ENCODE assay signal across 13 mouse cellular contexts in genomic region chr19:47248906-47249568, GRCm38 (mm10).
DNase-seq lines count a peak whose midpoint lies in the region; ATAC-seq and TF ChIP-seq lines count a peak whose summit lies in the region.
"Had no signal": no experiment of that assay in that cellular context is flagged by ENCODE, and none has a peak within 500 bp of the region (broad histone marks: within the 10 kb centered on the region; RNA-seq: fewer than 3 reads in every experiment).

No protein-coding gene starts in this region.

- 66% methylated on average over 16 of the region's 16 CpGs for WGBS in limb, embryonic 11.5 days
- 77% methylated on average over 16 of the region's 16 CpGs for WGBS in limb, embryonic 10.5 days
- WGBS in embryonic facial prominence, embryonic 14.5 days: 54% methylated on average over 15 of the region's 16 CpGs
- WGBS in kidney, adult 2 months: 67% methylated on average over 16 of the region's 16 CpGs

- H3K4me2 ChIP-seq in limb, embryonic 11.5 days (ENCODE audit: low read depth, severe bottlenecking): no peak overlapping the region
- no peak overlapping the region for H3K4me2 ChIP-seq in embryonic facial prominence, embryonic 14.5 days (ENCODE audit: low read depth, low read length)
- H3K4me2 ChIP-seq in myocyte (ENCODE audit: low read depth): peak overlapping the region; percentile 40

- peaks cover 22% of the 10 kb centered on the region for H3K27me3 ChIP-seq in limb, embryonic 11.5 days (ENCODE audit: control insufficient read depth, insufficient read depth, low read length)
- H3K27me3 ChIP-seq in limb, embryonic 10.5 days (ENCODE audit: low read depth, poor library complexity, severe bottlenecking): peaks cover 49% of the 10 kb centered on the region
- peaks cover 24% of the 10 kb centered on the region for H3K27me3 ChIP-seq in embryonic facial prominence, embryonic 14.5 days (replicated peaks; ENCODE audit: control insufficient read depth, insufficient read depth, low read length)
- no peaks in the 10 kb centered on the region for H3K27me3 ChIP-seq in kidney, adult 2 months (replicated peaks; ENCODE audit: control insufficient read depth, insufficient read depth, low read length)
- no peaks in the 10 kb centered on the region for H3K27me3 ChIP-seq in myocyte (ENCODE audit: control insufficient read depth, insufficient read depth, insufficient read length)

- no peak for TF ChIP-seq POLR2A in kidney, adult 2 months (IDR thresholded peaks at IDR 0.05; ENCODE audit: low read depth, low read length)
- no peak for TF ChIP-seq POLR2A in myocyte (IDR thresholded peaks at IDR 0.05; ENCODE audit: insufficient read length, low read depth)

- no peak overlapping the region for H3ac ChIP-seq in myocyte (ENCODE audit: control insufficient read depth, insufficient read length)

- DNase-seq in limb, embryonic 11.5 days (ENCODE audit: low spot score): peak; percentile 37
- DNase-seq in limb, embryonic 10.5 days (ENCODE audit: low spot score): no peak
- peak; percentile 71 for DNase-seq in embryonic facial prominence, embryonic 14.5 days (ENCODE audit: low spot score)
- peak; percentile 37 for DNase-seq in kidney, adult 2 months
- no peak for DNase-seq in thymus, postnatal 25 days
- DNase-seq: adrenal gland, adult 8-10 months; cerebellum, adult 9-10 months; lung, postnatal 14 days; thymus, postnatal 36 days had no signal

- no peak overlapping the region for H3K27ac ChIP-seq in limb, embryonic 11.5 days (replicated peaks; ENCODE audit: low read depth, low read length)
- H3K27ac ChIP-seq in limb, embryonic 10.5 days: no peak overlapping the region
- peak overlapping the region; percentile 39; the same call in 1 of the 2 replicates for H3K27ac ChIP-seq in embryonic facial prominence, embryonic 14.5 days (replicated peaks; ENCODE audit: low read depth, low read length)
- no peak overlapping the region for H3K27ac ChIP-seq in kidney, adult 2 months (ENCODE audit: insufficient read depth, low read depth, low read length)
- H3K27ac ChIP-seq: hindbrain, postnatal 0 days had no signal

- TF ChIP-seq CTCF in kidney, adult 2 months (conservative IDR thresholded peaks at IDR 0.05; ENCODE audit: insufficient read depth, insufficient read length, low read depth, low read length): no peak

- no peaks in the 10 kb centered on the region for H3K9me3 ChIP-seq in limb, embryonic 11.5 days (ENCODE audit: control insufficient read depth, low read length)
- no peaks in the 10 kb centered on the region for H3K9me3 ChIP-seq in limb, embryonic 10.5 days (replicated peaks)
- H3K9me3 ChIP-seq in embryonic facial prominence, embryonic 14.5 days (ENCODE audit: control insufficient read depth, low read length): no peaks in the 10 kb centered on the region

- no peak for ATAC-seq in limb, embryonic 11.5 days (ENCODE audit: insufficient number of reproducible peaks, low FRiP score, low TSS enrichment, low read depth)
- ATAC-seq in embryonic facial prominence, embryonic 14.5 days (ENCODE audit: low read depth): peak; percentile 53; the same call in 1 of the 2 replicates
- no peak for ATAC-seq in activated CD4-positive, CD25-positive, alpha-beta regulatory T cell, adult 4 months
- ATAC-seq: hindbrain, postnatal 0 days had no signal

- no peaks in the 10 kb centered on the region for H3K36me3 ChIP-seq in limb, embryonic 11.5 days (ENCODE audit: control insufficient read depth, insufficient read depth, low read length)
- no peaks in the 10 kb centered on the region for H3K36me3 ChIP-seq in limb, embryonic 10.5 days
- no peaks in the 10 kb centered on the region for H3K36me3 ChIP-seq in embryonic facial prominence, embryonic 14.5 days (ENCODE audit: control insufficient read depth, insufficient read depth, low read length)
- H3K36me3 ChIP-seq in kidney, adult 2 months (ENCODE audit: control insufficient read depth, insufficient read depth, low read length): no peaks in the 10 kb centered on the region
- no peaks in the 10 kb centered on the region for H3K36me3 ChIP-seq in myocyte (ENCODE audit: control insufficient read depth, insufficient read depth)
- H3K36me3 ChIP-seq: G1E had no signal

- H3K79me2 ChIP-seq in myocyte (ENCODE audit: control insufficient read depth, insufficient read depth): no peaks in the 10 kb centered on the region

- H3K4me3 ChIP-seq in limb, embryonic 11.5 days (ENCODE audit: low read depth, low read length): no peak overlapping the region
- H3K4me3 ChIP-seq in limb, embryonic 10.5 days: no peak overlapping the region
- no peak overlapping the region for H3K4me3 ChIP-seq in embryonic facial prominence, embryonic 14.5 days (ENCODE audit: low read depth, low read length)
- no peak overlapping the region for H3K4me3 ChIP-seq in kidney, adult 2 months (ENCODE audit: insufficient read depth, low read depth, low read length)
- H3K4me3 ChIP-seq in myocyte: no peak overlapping the region

- no peak overlapping the region for H3K9ac ChIP-seq in limb, embryonic 11.5 days (ENCODE audit: low read length)
- H3K9ac ChIP-seq in embryonic facial prominence, embryonic 14.5 days (ENCODE audit: low read depth, low read length): 0 out of 2 replicates have a peak overlapping the region, but pooled peaks have one; percentile 4

- peaks cover 15% of the 10 kb centered on the region; the same call in 1 of the 2 replicates for H3K4me1 ChIP-seq in limb, embryonic 11.5 days (ENCODE audit: control insufficient read depth, insufficient read depth, low read length)
- peaks cover 24% of the 10 kb centered on the region for H3K4me1 ChIP-seq in limb, embryonic 10.5 days
- peaks cover 12% of the 10 kb centered on the region for H3K4me1 ChIP-seq in embryonic facial prominence, embryonic 14.5 days (ENCODE audit: control insufficient read depth, insufficient read depth, low read length)
- H3K4me1 ChIP-seq in kidney, adult 2 months (ENCODE audit: control insufficient read depth, insufficient read depth, low read length): peaks cover 2% of the 10 kb centered on the region; the same call in 1 of the 2 replicates

TF ChIP-seq in myocyte, 11 proteins besides CTCF, POLR2A, EP300 and RAD21:
- TF ChIP-seq POLR2AphosphoS2 (IDR thresholded peaks at IDR 0.05; ENCODE audit: insufficient read length, low read depth) (peak; percentile 63), TCF3 (IDR thresholded peaks at IDR 0.05; ENCODE audit: insufficient read length, low read depth) (peak; percentile 82), CEBPB (IDR thresholded peaks at IDR 0.05; ENCODE audit: insufficient read depth, poor library complexity, severe bottlenecking) (no peak), MAX (IDR thresholded peaks at IDR 0.05; ENCODE audit: low read depth) (no peak), USF1 (IDR thresholded peaks at IDR 0.05; ENCODE audit: low read depth) (no peak), E2F4 (IDR thresholded peaks at IDR 0.05; ENCODE audit: insufficient read depth) (no peak), TCF12 (IDR thresholded peaks at IDR 0.05; ENCODE audit: insufficient read depth, poor library complexity, severe bottlenecking) (peak; percentile 85), SRF (IDR thresholded peaks at IDR 0.05; ENCODE audit: control insufficient read depth, insufficient read length, low read depth) (no peak), REST (IDR thresholded peaks at IDR 0.05; ENCODE audit: insufficient read depth, insufficient read length) (no peak), MYOG (IDR thresholded peaks at IDR 0.05; ENCODE audit: control insufficient read depth in 1 of 3, insufficient read depth in 1 of 3, insufficient read length in 2 of 3, low read depth in 2 of 3) (peak; percentile 91 to 98 (median 97)), MYOD1 (IDR thresholded peaks at IDR 0.05; ENCODE audit: control insufficient read depth in 1 of 3, insufficient read length in 2 of 3, low read depth in 2 of 3) (peak; percentile 84 to 93 (median 92))

Comparison
In these comparisons a context has a peak if more than half of its experiments do, and no peak if none do; other contexts are left out.
1. DNase-seq: peak in limb, embryonic 11.5 days (single experiment), embryonic facial prominence, embryonic 14.5 days (single experiment) and kidney, adult 2 months (single experiment); none in limb, embryonic 10.5 days (single experiment) and thymus, postnatal 25 days (single experiment).